ENCODE assay signal across 9 mouse cellular contexts in genomic region chr6:94145430-94146205, GRCm38 (mm10).
DNase-seq lines count a peak whose midpoint lies in the region; ATAC-seq lines count a peak whose summit lies in the region.
"Had no signal": no experiment of that assay in that cellular context is flagged by ENCODE, and none has a peak within 500 bp of the region (broad histone marks: within the 10 kb centered on the region; RNA-seq: fewer than 3 reads in every experiment).

No protein-coding gene starts in this region.

- DNase-seq in adrenal gland, adult (ENCODE audit: inconsistent age in 2 of 2, low spot score in 1 of 2): peak; percentile 63 to 85
- DNase-seq in adrenal gland, postnatal 4 days (ENCODE audit: low spot score in 2 of 2): no peak
- DNase-seq in adrenal gland, postnatal 14 days: peak; percentile 86
- DNase-seq in heart, embryonic 10.5 days (ENCODE audit: low spot score): no peak
- DNase-seq in kidney, postnatal 36 days: peak; percentile 84 to 88
- DNase-seq in embryo, embryonic 10 days (ENCODE audit: low spot score): no peak
- DNase-seq in right cerebral cortex, adult 18-20 months: no peak

- H3K9me3 ChIP-seq in heart, embryonic 10.5 days: no peaks in the 10 kb centered on the region
- no peaks in the 10 kb centered on the region for H3K9me3 ChIP-seq in forebrain, embryonic 12.5 days
- H3K9me3 ChIP-seq: midbrain, embryonic 12.5 days had no signal

- H3K4me3 ChIP-seq in heart, embryonic 10.5 days: no peak overlapping the region
- H3K4me3 ChIP-seq in forebrain, embryonic 12.5 days (replicated peaks): no peak overlapping the region
- H3K4me3 ChIP-seq: midbrain, embryonic 12.5 days had no signal

- no peak for ATAC-seq in forebrain, embryonic 12.5 days (ENCODE audit: low FRiP score)

- H3K4me1 ChIP-seq in heart, embryonic 10.5 days: peaks cover 59% of the 10 kb centered on the region
- H3K4me1 ChIP-seq in forebrain, embryonic 12.5 days: 0 out of 2 replicates have a peak, but pooled peaks cover 17% of the 10 kb centered on the region

- WGBS in heart, embryonic 10.5 days: 89% methylated on average over 8 of the region's 8 CpGs
- 89% methylated on average over 8 of the region's 8 CpGs for WGBS in forebrain, embryonic 12.5 days

- H3K27ac ChIP-seq in heart, embryonic 10.5 days: peak overlapping the region; percentile 64
- no peak overlapping the region for H3K27ac ChIP-seq in forebrain, embryonic 12.5 days
- H3K27ac ChIP-seq: midbrain, embryonic 12.5 days had no signal

- no peaks in the 10 kb centered on the region for H3K36me3 ChIP-seq in heart, embryonic 10.5 days
- H3K36me3 ChIP-seq in forebrain, embryonic 12.5 days (replicated peaks): no peaks in the 10 kb centered on the region
- H3K36me3 ChIP-seq: midbrain, embryonic 12.5 days had no signal

- no peak overlapping the region for H3K9ac ChIP-seq in forebrain, embryonic 12.5 days
- H3K9ac ChIP-seq: midbrain, embryonic 12.5 days had no signal

- H3K4me2 ChIP-seq in forebrain, embryonic 12.5 days: no peak overlapping the region
- H3K4me2 ChIP-seq: midbrain, embryonic 12.5 days had no signal

- no peaks in the 10 kb centered on the region for H3K27me3 ChIP-seq in heart, embryonic 10.5 days (ENCODE audit: insufficient read depth, poor library complexity, severe bottlenecking)
- no peaks in the 10 kb centered on the region for H3K27me3 ChIP-seq in forebrain, embryonic 12.5 days
- H3K27me3 ChIP-seq: midbrain, embryonic 12.5 days had no signal

Comparison
In these comparisons a context has a peak if more than half of its experiments do, and no peak if none do; other contexts are left out.
1. DNase-seq: peak in adrenal gland, adult (2 of 2), adrenal gland, postnatal 14 days (single experiment) and kidney, postnatal 36 days (2 of 2); none in adrenal gland, postnatal 4 days (0 of 2), heart, embryonic 10.5 days (single experiment), embryo, embryonic 10 days (single experiment) and right cerebral cortex, adult 18-20 months (single experiment).